Comparison of ENCODE assay signal across 8 mouse cellular contexts in genomic region chr1:131528081-131528507, GRCm38 (mm10). TPM values are rescaled to one million over a fixed set of nuclear protein-coding genes. Genes with fewer than 3 reads are reported as not detected.
DNase-seq lines count a peak whose midpoint lies in the region; ATAC-seq and TF ChIP-seq lines count a peak whose summit lies in the region.

No protein-coding gene starts in this region.

- peak overlapping the region; percentile 89 for H3K4me2 ChIP-seq in heart, embryonic 14.5 days (ENCODE audit: low read length)
- H3K4me2 ChIP-seq in lung, embryonic 15.5 days, result peak overlapping the region; percentile 93

- peak overlapping the region; percentile 82 for H3K4me3 ChIP-seq in G1E (ENCODE audit: low read depth, low read length)
- H3K4me3 ChIP-seq in erythroblast, embryonic 14.5 days (replicated peaks), result peak overlapping the region; percentile 96
- H3K4me3 ChIP-seq in heart, embryonic 14.5 days (ENCODE audit: control insufficient read depth in 1 of 2, insufficient read depth in 1 of 2, low read depth in 1 of 2, low read length in 2 of 2), result peak overlapping the region; percentile 84 to 90
- H3K4me3 ChIP-seq in lung, embryonic 15.5 days, result peak overlapping the region; percentile 85

- no peaks in the 10 kb centered on the region for H3K27me3 ChIP-seq in G1E (ENCODE audit: insufficient read depth, low read length)
- peaks cover 12% of the 10 kb centered on the region for H3K27me3 ChIP-seq in erythroblast, embryonic 14.5 days (ENCODE audit: control insufficient read depth)
- H3K27me3 ChIP-seq in heart, embryonic 14.5 days (ENCODE audit: control insufficient read depth, insufficient read depth, low read length), result no peaks in the 10 kb centered on the region
- no peaks in the 10 kb centered on the region for H3K27me3 ChIP-seq in lung, embryonic 15.5 days

- H3K9ac ChIP-seq in heart, embryonic 14.5 days (ENCODE audit: low read length), result peak overlapping the region; percentile 75
- H3K9ac ChIP-seq in lung, embryonic 15.5 days, result peak overlapping the region; percentile 70

- TF ChIP-seq CTCF in G1E (IDR thresholded peaks at IDR 0.05; ENCODE audit: low read depth, low read length), result no peak
- TF ChIP-seq CTCF in brain, embryonic 14.5 days (IDR thresholded peaks at IDR 0.05; ENCODE audit: borderline replicate concordance, extremely low read depth, insufficient read depth, insufficient read length), result no peak

- peak overlapping the region; percentile 89 to 90 for H3K27ac ChIP-seq in heart, embryonic 14.5 days (replicated peaks in 1 of 2; ENCODE audit: control insufficient read depth in 1 of 2, insufficient read depth in 1 of 2, low read depth in 2 of 2, low read length in 2 of 2)
- peak overlapping the region; percentile 91 for H3K27ac ChIP-seq in lung, embryonic 15.5 days

- H3K36me3 ChIP-seq in G1E (replicated peaks), result peaks cover 31% of the 10 kb centered on the region
- H3K36me3 ChIP-seq in erythroblast, embryonic 14.5 days (ENCODE audit: control insufficient read depth), result peaks cover 5% of the 10 kb centered on the region
- H3K36me3 ChIP-seq in heart, embryonic 14.5 days (ENCODE audit: control insufficient read depth, insufficient read depth, low read length), result no peaks in the 10 kb centered on the region
- no peaks in the 10 kb centered on the region for H3K36me3 ChIP-seq in lung, embryonic 15.5 days

- no peaks in the 10 kb centered on the region for H3K9me3 ChIP-seq in G1E (replicated peaks)
- no peaks in the 10 kb centered on the region for H3K9me3 ChIP-seq in erythroblast, embryonic 14.5 days (ENCODE audit: control insufficient read depth, low read length)
- no peaks in the 10 kb centered on the region for H3K9me3 ChIP-seq in heart, embryonic 14.5 days (ENCODE audit: control insufficient read depth, low read length)
- no peaks in the 10 kb centered on the region for H3K9me3 ChIP-seq in lung, embryonic 15.5 days

- no peak for DNase-seq in G1E (ENCODE audit: low spot score)
- peak; percentile 72 for DNase-seq in brain, embryonic 14.5 days (ENCODE audit: low read depth)
- DNase-seq in kidney, postnatal 10 days, result peak; percentile 84
- peak; percentile 49 for DNase-seq in ovary, postnatal 14 days (ENCODE audit: low spot score)
- DNase-seq in thymus, postnatal 0 days (ENCODE audit: low spot score), result no peak

- no peak for TF ChIP-seq POLR2A in brain, embryonic 14.5 days (IDR thresholded peaks at IDR 0.05; ENCODE audit: borderline replicate concordance, extremely low read depth, insufficient read depth, insufficient read length, poor library complexity, severe bottlenecking)

- ATAC-seq in G1E (ENCODE audit: extremely low read depth, insufficient number of reproducible peaks, low FRiP score, poor library complexity, severe bottlenecking), result no peak
- ATAC-seq in heart, embryonic 14.5 days (ENCODE audit: insufficient number of reproducible peaks, insufficient read depth, low FRiP score, low read depth), result no peak
- peak; percentile 1 for ATAC-seq in lung, embryonic 15.5 days (ENCODE audit: borderline replicate concordance, extremely low read depth, low FRiP score, low TSS enrichment)

- WGBS in heart, embryonic 14.5 days, result under 1% methylated on average over 34 of the region's 34 CpGs
- WGBS in lung, embryonic 15.5 days, result under 1% methylated on average over 34 of the region's 34 CpGs

- peaks cover 67% of the 10 kb centered on the region for H3K4me1 ChIP-seq in G1E (ENCODE audit: insufficient read depth, low read depth, low read length)
- H3K4me1 ChIP-seq in erythroblast, embryonic 14.5 days (ENCODE audit: control insufficient read depth), result peaks cover 59% of the 10 kb centered on the region
- peaks cover 10 to 36% of the 10 kb centered on the region in 2 experiments for H3K4me1 ChIP-seq in heart, embryonic 14.5 days (ENCODE audit: control insufficient read depth in 2 of 2, insufficient read depth in 2 of 2, low read length in 2 of 2)
- H3K4me1 ChIP-seq in lung, embryonic 15.5 days, result peaks cover 33% of the 10 kb centered on the region

RNA-seq across cellular contexts. Expression of gene Fam72a, which starts 0.4 kb away (rescaled TPM):
- 9.0 and 10.8 TPM in 2 replicates for total RNA-seq in G1E (2014; fragmentation: Nextera tagmentation)
- total RNA-seq in G1E (2017), result 6.2 and 6.5 TPM in 2 replicates
- 2.6 and 3.2 TPM in 2 replicates for polyA plus RNA-seq in G1E (2012)
- 1.1 and 2.1 TPM in 2 replicates for polyA plus RNA-seq in brain, embryonic 14.5 days (2012; rRNA removed)
- polyA plus RNA-seq in erythroblast, embryonic 14.5 days (2012), result 0.11 and 0.15 TPM in 2 replicates
- polyA plus RNA-seq in heart, embryonic 14.5 days (2014; fragmentation: Nextera tagmentation; extraction: Ambion mirVana), result 2.0 and 2.2 TPM in 2 replicates
- 2.3 and 3.0 TPM in 2 replicates for polyA plus RNA-seq in lung, embryonic 15.5 days (2015; fragmentation: Nextera tagmentation; extraction: Ambion mirVana)
- polyA plus RNA-seq in thymus, postnatal 0 days (2015; fragmentation: Nextera tagmentation; extraction: Ambion mirVana), result 6.5 and 6.8 TPM in 2 replicates

RNA-seq across cellular contexts. Expression of gene Srgap2, which starts 0.9 kb away (rescaled TPM):
- 129 and 135 TPM in 2 replicates for total RNA-seq in G1E (2014; fragmentation: Nextera tagmentation)
- total RNA-seq in G1E (2017), result 25.2 and 27.9 TPM in 2 replicates
- 21.0 and 32.5 TPM in 2 replicates for polyA plus RNA-seq in G1E (2012)
- polyA plus RNA-seq in brain, embryonic 14.5 days (2012; rRNA removed), result 31.5 and 51.1 TPM in 2 replicates
- 0.37 and 0.38 TPM in 2 replicates for polyA plus RNA-seq in erythroblast, embryonic 14.5 days (2012)
- polyA plus RNA-seq in heart, embryonic 14.5 days (2014; fragmentation: Nextera tagmentation; extraction: Ambion mirVana), result 14.9 and 15.7 TPM in 2 replicates
- 11.0 and 14.1 TPM in 2 replicates for polyA plus RNA-seq in lung, embryonic 15.5 days (2015; fragmentation: Nextera tagmentation; extraction: Ambion mirVana)
- 7.3 and 8.6 TPM in 2 replicates for polyA plus RNA-seq in thymus, postnatal 0 days (2015; fragmentation: Nextera tagmentation; extraction: Ambion mirVana)

Comparison
In these comparisons a context has a peak if more than half of its experiments do, and no peak if none do; other contexts are left out.
1. DNase-seq: peak in brain, embryonic 14.5 days (single experiment), kidney, postnatal 10 days (single experiment) and ovary, postnatal 14 days (single experiment); none in G1E (single experiment) and thymus, postnatal 0 days (single experiment).
2. Peak in every context shown above with its lines, with median percentiles within 50 percentile points of each other: H3K4me3 ChIP-seq.